Mouse (Mus musculus): ENCODE data around the gene Zfhx3.

DNA sequence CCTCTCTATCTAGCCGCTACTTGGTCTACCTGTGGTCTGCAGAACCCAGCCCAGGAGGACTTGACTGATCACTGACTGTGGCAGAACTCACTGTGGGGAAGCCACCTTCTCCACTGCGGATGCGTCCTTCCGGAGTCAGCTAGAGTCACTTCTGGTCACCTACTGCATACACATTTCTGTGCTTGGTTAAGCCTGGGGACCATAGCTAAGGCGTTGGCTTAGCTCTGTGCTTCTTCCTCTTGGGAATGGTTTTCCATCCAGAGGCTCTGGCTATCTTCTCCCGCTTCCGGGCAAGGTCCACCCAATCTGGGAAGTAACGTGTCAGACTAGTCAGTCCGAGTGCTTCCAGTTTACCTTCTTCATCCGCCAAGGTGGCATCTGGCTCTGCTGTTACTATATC, 56.4 kb downstream of the Zfhx3 start:
- no peak for TF ChIP-seq CTCF (IDR thresholded peaks at IDR 0.05 in 2 of 3, conservative IDR thresholded peaks at IDR 0.05 in 1 of 3; ENCODE audit: control insufficient read depth in 1 of 3, insufficient read depth in 1 of 3, low read depth in 2 of 3, low read length in 3 of 3, poor library complexity in 1 of 3, severe bottlenecking in 1 of 3)
- no peak for TF ChIP-seq KAT2A (conservative IDR thresholded peaks at IDR 0.05; ENCODE audit: low read depth, low read length)
- TF ChIP-seq GATA1 (IDR thresholded peaks at IDR 0.05; ENCODE audit: low read depth, low read length), result no peak
- TF ChIP-seq USF1 (IDR thresholded peaks at IDR 0.05; ENCODE audit: low read depth, low read length), result no peak
- TF ChIP-seq POLR2A (IDR thresholded peaks at IDR 0.05; ENCODE audit: control insufficient read depth in 1 of 2, insufficient read depth in 1 of 2, low read depth in 1 of 2, low read length in 2 of 2, poor library complexity in 1 of 2), result no peak
- TF ChIP-seq HCFC1 (IDR thresholded peaks at IDR 0.05; ENCODE audit: low read depth, low read length), result no peak
- no peak for TF ChIP-seq ELF1 (IDR thresholded peaks at IDR 0.05; ENCODE audit: low read depth, low read length)
- no peak for TF ChIP-seq MAFK (IDR thresholded peaks at IDR 0.05; ENCODE audit: borderline replicate concordance, low read depth, low read length)
- no peak for TF ChIP-seq EP300 (IDR thresholded peaks at IDR 0.05; ENCODE audit: low read depth in 1 of 2, low read length in 2 of 2)

Data from MEL (cell line).